Mouse (Mus musculus) left cerebral cortex, adult 9 months (tissue): ENCODE measurements around the gene Evl.

Experiments
- DNase-seq, 2 experiments: peaks; one replicate each; pipeline ENCODE4 v3.0.0; 2022; ENCODE audit warnings: low spot score in 2 of 2

Gene Evl

DNA sequence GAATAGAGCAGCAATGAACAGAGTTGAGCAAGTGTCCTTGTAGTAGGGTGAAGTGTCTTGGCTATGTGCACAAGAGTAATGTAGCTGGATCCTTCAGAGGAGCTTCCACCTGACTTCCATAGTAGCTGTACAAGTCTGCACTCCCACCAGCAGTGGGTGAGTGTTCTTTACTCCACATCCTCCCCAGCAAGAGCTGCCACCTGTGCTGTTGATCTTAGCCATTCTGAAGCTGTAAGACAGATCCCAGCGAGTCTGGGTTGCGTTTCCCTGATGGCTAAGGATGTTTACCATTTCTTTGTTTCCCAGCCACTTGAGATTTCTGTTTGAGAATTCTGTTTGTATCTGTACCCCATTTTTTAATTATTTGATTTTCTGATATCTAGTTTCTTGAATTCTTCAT is 35.6 kb downstream of the Evl start:
- DNase-seq: no peak

DNA sequence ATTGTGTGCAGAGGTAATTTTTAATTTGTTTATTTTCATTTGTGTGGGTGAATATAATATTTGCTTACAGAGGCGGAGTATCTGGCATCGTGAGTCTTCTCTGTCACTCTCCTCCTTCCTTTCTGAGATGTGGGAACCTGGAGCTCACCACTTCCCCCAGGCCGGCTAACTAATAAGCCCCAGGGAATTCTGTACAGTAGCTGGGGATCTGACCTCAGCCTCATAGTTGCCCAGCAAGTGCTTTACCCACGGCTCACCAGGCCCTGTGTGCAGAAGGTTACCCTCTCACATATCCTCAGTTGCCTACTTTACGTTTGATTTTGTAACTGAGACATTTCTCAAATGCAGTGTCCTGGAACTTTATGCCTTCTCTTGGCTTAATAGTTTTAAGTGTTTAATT is 37.1 kb downstream of the Evl start:
- DNase-seq: no peak

DNA sequence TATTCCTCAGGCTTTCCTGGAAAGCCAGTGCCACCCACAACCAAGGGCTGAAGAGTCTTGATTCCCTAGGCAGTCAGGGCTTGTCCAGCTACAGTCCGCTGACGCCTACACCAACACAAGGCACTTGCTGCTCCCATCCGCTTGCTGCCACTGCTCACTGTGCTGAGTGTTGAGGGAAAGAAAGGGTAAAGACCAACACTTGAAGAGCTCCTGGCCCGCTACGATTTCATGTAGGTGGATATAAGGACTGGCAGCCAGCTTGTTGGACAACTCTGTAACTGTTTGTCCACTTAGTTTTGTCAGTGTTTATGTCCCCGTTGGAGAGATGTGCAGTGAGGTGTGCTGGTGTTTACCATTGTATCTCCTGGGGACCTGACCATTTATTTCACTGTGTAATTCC is 38.3 kb downstream of the Evl start:
- no peak for DNase-seq

DNA sequence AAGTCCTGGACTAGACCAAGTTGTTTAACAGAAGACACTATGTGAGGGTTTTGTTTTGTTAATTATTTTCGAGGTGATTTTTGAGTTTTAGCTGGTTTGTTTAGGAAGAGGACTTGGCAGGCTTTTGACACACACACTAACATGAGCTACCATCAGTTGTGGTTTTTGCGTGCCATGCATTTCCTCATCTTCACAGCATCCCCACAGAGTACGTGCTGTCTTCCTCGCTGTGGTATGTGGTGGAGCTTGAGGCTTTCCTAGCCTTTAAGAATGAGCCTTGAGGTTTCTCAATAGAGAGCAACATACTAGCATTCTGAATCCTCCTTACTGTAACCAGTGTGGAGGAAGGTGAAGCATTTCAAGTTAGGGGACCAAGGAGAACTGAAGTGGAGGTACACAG is 46.3 kb downstream of the Evl start:
- DNase-seq: no peak

GRCm38 (mm10) chr12:108601326-108601725 is 46.8 kb downstream of the Evl start:
- DNase-seq: peak in 1 of 2 experiments; percentile 35

GRCm38 (mm10) chr12:108604546-108604945 is 50.0 kb downstream of the Evl start:
- DNase-seq: no peak

- peak; percentile 52 to 58 for DNase-seq
These were observed 51.2 kb downstream of the Evl start for GRCm38 (mm10) chr12:108605521-108606281.

- DNase-seq: no peak
These were observed 51.8 kb downstream of the Evl start for GRCm38 (mm10) chr12:108606321-108606720.

GRCm38 (mm10) chr12:108609446-108609845 is 54.9 kb downstream of the Evl start:
- DNase-seq: no peak

GRCm38 (mm10) chr12:108610255-108610654 is 55.7 kb downstream of the Evl start:
- no peak for DNase-seq

- peak in 1 of 2 experiments; percentile 57 for DNase-seq
These were observed 58.6 kb downstream of the Evl start for GRCm38 (mm10) chr12:108613081-108613480.

DNA sequence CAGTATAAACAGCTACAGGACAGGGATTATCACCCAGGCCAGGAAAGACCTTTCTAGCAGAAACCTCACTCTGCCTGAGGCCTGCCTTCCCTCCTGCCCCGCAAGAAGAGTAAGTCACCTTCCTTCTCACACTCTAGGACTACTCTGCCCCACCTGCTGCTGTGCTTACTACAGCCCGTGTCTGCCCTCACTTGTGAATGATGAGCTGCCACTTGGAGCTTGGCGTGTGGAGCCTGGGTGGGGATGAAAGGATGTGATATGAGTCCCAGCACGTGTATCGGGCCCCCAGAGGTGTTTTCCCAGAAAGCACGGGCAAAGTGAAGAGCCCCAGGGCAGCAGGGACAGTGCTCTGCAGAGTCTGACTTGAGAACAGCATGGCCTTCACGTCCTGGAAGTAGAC is 63.0 kb downstream of the Evl start:
- DNase-seq: no peak

DNA sequence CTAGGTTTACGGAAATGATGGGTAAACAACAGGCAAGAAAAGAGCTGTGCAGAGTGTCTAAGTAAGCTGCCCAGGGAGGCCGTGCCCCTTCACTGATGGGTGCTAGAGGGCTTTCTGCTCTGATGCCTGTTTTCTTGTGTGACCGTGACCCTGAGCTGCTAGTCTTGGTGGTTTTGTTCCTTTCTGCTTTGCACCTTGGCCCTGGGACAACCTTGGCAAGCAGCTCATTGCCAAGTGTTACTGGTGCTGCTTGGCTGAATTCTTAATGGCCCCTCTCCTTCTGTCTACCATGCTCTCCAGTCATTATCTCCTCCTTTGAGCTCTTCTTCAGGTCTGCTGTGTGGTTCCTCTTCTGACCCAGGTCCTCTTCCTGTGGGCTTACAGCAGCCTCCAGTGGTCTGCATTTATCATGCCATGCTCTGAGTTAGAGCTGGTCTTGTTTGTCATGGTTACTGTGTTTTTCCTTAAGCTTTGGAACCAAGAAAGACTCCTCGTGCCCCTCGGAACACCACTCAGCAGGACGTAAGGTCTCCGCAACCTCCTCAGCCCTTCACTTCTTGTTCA is 65.4 kb downstream of the Evl start:
- no peak for DNase-seq

DNA sequence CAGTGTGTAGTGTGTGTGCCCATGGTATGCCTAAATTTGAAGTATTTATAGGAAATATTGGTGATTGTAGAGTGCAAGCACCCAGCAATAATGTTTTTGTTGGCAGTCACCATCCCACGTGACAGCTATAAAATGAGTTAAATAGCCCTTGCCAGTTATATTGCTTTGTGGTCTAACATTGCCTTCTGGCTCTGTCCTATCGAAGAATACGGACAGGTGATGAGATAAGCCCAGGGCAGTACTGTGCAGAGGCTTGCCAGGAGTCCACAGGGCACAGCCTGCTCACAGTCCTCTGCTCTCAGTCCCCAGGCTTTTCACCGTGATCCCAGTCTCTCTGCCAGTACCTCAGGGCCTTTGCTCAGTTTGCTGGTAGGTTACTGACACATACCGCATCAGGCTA is 67.9 kb downstream of the Evl start:
- no peak for DNase-seq

- DNase-seq: no peak
These were observed 75.0 kb downstream of the Evl start for GRCm38 (mm10) chr12:108629556-108629955.

DNA sequence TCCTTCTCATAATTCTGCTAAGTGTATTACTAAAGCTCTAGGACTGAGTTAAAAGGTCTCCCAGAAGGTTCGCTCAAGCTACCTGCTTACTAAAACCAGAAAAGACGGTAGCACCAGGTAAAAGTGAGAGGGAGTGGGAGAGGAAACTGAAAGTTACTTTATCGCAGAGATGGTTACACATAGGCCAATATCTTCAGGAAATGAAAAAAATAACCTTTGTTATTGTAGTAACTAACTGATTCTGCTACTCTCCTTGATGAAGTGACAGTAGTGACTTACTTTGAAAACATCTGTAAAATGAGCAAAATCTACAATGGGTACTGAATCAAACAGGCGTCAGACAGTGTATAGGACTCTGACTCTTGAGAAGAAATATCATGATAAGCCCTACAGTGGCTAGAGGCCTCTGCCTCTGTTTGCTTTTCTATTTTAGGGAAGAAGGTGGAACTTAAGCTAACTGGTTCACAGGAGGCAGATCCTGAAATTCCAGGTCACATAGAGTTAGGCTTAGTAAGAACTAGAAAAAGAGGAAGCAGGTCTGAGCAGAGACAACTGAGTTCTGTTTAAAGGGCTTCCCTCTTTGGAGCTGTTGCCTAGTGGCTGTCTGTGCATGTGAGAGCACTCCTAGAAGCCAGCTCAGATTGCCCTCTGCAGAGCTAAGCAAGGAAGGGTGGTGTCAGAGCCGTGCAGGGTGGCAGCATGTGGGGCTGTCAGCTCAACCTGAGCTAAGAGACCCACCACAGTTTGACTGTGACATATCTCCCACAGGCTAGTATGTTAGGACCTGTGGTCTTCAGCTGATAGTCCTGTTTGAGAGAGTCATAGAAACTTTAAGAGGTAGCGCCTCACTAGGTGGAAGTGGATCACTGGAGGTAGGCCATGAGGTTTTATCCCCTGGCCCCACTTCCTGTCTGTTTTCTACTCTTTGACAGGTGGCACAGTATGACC is 76.5 kb downstream of the Evl start:
- DNase-seq: no peak

- DNase-seq: no peak
These were observed 78.0 kb downstream of the Evl start for GRCm38 (mm10) chr12:108632501-108632900.

DNA sequence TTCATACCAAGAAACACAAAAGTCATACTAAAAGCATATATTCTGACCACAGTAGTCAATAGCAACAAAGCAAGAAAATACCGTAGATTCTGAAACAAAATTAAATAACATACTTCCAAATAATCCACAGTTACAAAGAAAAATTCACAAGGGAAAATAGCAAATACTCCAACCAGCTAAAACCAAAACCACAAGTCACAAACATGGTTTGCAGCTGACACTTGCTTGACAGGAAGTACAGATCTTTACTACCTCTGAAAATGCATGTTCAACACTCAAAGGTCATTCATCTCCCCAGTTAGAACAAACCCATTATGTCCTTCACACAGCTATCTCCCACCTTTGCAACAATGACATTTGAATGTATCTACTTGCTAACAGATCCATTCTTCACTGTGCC is 79.5 kb downstream of the Evl start:
- no peak for DNase-seq

- DNase-seq: no peak
These were observed 81.0 kb downstream of the Evl start for GRCm38 (mm10) chr12:108635501-108635900.

DNA sequence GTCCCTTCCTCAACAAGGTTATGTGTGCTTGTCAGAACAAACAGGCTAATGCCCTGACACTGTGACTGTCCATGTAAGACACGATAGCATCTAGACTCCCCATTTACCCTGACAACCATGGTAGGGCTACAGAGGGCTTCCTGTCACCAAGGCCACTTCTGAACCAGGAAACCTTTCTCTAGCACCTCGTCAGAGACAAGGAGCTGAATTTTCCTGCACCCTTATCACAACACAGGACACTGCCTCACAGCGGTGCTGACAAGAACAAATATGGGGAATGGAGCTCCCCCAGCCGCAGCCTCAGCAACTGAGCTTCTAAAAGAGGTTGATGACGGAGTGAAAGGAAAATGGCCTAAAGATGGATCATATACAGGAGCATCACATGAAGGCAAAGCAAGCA is 82.9 kb downstream of the Evl start:
- no peak for DNase-seq

GRCm38 (mm10) chr12:108639126-108639525 is 84.6 kb downstream of the Evl start:
- no peak for DNase-seq

GRCm38 (mm10) chr12:108642019-108642418 is 87.5 kb downstream of the Evl start:
- no peak for DNase-seq

- no peak for DNase-seq
These were observed 91.7 kb downstream of the Evl start for GRCm38 (mm10) chr12:108646234-108646633.
